Mouse (Mus musculus) CH12.LX (cell line): ENCODE measurements around the gene Gm867. TPM values are rescaled to one million over a fixed set of nuclear protein-coding genes. Genes with fewer than 3 reads are reported as not detected.

ENCODE experiments used
- DNase-seq: peaks from one replicate; pipeline ENCODE4 v3.0.0-alpha.2; 2013; ENCODE audit errors: extremely low read depth
- H3K27ac ChIP-seq: 2 replicates; pipeline ENCODE4 v1.5.1; 2012; ENCODE audit warnings: low read depth, mild to moderate bottlenecking, control low read depth, moderate library complexity; ENCODE audit not compliant: insufficient read depth
- H3K27me3 ChIP-seq: replicated peaks from 2 replicates; pipeline ENCODE3; 2012; ENCODE audit warnings: inconsistent platforms
- H3K36me3 ChIP-seq, 2 experiments: replicated peaks in 1 of 2; 2 replicates each; pipeline versions ENCODE3 to v1.6.1; 2012; ENCODE audit warnings: inconsistent platforms in 1 of 2, low read length in 1 of 2, mild to moderate bottlenecking in 1 of 2, mixed read lengths in 1 of 2, moderate library complexity in 1 of 2; ENCODE audit not compliant: control insufficient read depth in 1 of 2, insufficient read depth in 1 of 2
- H3K4me1 ChIP-seq, 2 experiments: 2 replicates each; pipeline ENCODE4 v1.6.1; 2012; ENCODE audit warnings: inconsistent platforms in 1 of 2, moderate library complexity in 1 of 2; ENCODE audit not compliant: insufficient read depth in 2 of 2, control insufficient read depth in 1 of 2
- H3K4me2 ChIP-seq: 2 replicates; pipeline ENCODE4 v1.6.1; 2012; ENCODE audit warnings: low read depth, mild to moderate bottlenecking, control low read depth; ENCODE audit not compliant: poor library complexity, insufficient read depth, severe bottlenecking
- H3K4me3 ChIP-seq, 3 experiments: fragments of 150-350 bp in 1 of 3; sonication (generic) in 1 of 3; replicated peaks in 1 of 3; 2 replicates each; pipeline versions ENCODE3 to v1.5.1; 2011 to 2012; ENCODE audit warnings: low read depth in 2 of 3, low read length in 2 of 3, mild to moderate bottlenecking in 2 of 3, moderate library complexity in 2 of 3, control low read depth in 1 of 3, improper control_type of control experiment in 1 of 3, inconsistent platforms in 1 of 3, mixed read lengths in 1 of 3; ENCODE audit not compliant: poor library complexity in 1 of 3
- H3K79me2 ChIP-seq: replicated peaks from 2 replicates; pipeline ENCODE4 v1.6.1; 2012; ENCODE audit warnings: mild to moderate bottlenecking, moderate library complexity; ENCODE audit not compliant: control insufficient read depth, poor library complexity, insufficient read depth, severe bottlenecking; ENCODE audit errors: extremely low read depth
- H3K9ac ChIP-seq: 2 replicates; pipeline ENCODE4 v1.6.1; 2012; ENCODE audit warnings: low read depth, mild to moderate bottlenecking, control low read depth, moderate library complexity; ENCODE audit not compliant: insufficient read depth
- H3K9me3 ChIP-seq: replicated peaks from 2 replicates; pipeline ENCODE3; 2012; ENCODE audit warnings: low read length, inconsistent platforms, mixed read lengths
- SMC3 ChIP-seq: IDR thresholded peaks from 2 replicates; pipeline ENCODE4 v1.6.1; 2011; ENCODE audit warnings: low read depth, low read length, improper control_type of control experiment
- dilution Hi-C: fragments of 300-500 bp; cut with MboI; formaldehyde crosslinking; loops from 2 replicates; pipeline ENCODE4 v1.14.3; 2020; ENCODE audit warnings: low sequenced_read_pairs; ENCODE audit not compliant: extremely low pct_unique_long_range_greater_than_20kb, extremely low pct_ligation_motif_present
- in situ Hi-C: fragments of 300-500 bp; cut with MboI; formaldehyde crosslinking; loops from 3 replicates; pipeline ENCODE4 v1.14.3; 2019; ENCODE audit warnings: low sequenced_read_pairs, low pct_ligation_motif_present, low pct_unique_long_range_greater_than_20kb, mixed read lengths
- polyA plus RNA-seq: library from polyadenylated mRNA; unstranded; fragments of >175 nt; gene quantifications from 2 replicates; pipeline ENCODE4 v1.2.1, GENCODE M21; 2012; ENCODE audit warnings: low read depth; ENCODE audit not compliant: insufficient read length
- total RNA-seq, 2 experiments: library from RNA; depleted of rRNA; stranded (reverse); fragments of 300-350 nt in 1 of 2; fragments of >200 nt in 1 of 2; gene quantifications; 2 replicates each; pipeline ENCODE4 v1.2.3; 2012 to 2014

Gene Gm867
- total and polyA plus RNA-seq, 3 experiments: 0.42 to 3.5 TPM; not detected in 1

DNA sequence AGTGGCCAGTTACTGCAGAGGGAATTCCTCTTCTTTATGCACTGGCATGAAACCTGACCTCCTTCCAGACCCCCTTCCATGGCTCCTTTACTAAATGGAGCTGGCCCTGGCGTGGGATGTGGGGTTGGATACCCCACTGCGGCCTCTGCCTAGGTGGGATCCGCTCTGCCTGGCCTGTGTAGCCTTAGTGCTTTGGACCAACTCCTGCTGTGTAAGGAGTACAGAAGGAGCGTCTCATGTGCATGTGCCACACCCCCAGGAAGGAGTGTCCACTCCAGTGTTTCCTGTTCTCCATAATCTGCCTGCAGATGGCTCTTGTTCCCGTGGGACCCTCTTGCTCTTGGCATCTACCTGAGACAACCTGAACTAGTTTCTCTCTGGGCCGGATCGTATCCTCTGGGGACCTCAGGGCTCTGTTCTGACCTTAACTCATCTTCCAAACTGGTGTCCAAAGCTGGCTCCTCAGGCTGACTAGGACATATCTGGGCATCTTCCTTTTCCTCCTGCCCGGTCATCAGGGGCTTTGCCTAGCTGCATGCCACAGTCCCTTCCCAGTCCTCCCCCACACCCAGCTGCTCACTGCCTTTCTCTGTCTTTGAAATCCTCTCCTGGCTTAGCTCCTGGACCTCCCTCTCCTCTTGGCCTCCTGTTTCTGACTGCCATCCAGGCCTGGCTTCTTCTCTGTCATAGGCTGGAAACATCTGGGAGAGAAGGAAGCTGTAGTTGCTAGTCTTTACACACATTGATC is 50.9 kb downstream of the Gm867 start:
- peaks cover 15 to 49% of the 10 kb centered on the region in 2 experiments; a peak in 3 of 4 replicates for H3K4me1 ChIP-seq
- in situ Hi-C loops: loop anchor here (10.0 kb wide), 2 partner anchors 65 to 315 kb away; partner anchors contain the start of gene Gm5134
- no peak overlapping the region for H3K27ac ChIP-seq
- no peaks in the 10 kb centered on the region for H3K27me3 ChIP-seq
- peaks cover 0 to 9% of the 10 kb centered on the region in 2 experiments for H3K36me3 ChIP-seq
- H3K9ac ChIP-seq: no peak overlapping the region
- no peak for DNase-seq
- dilution Hi-C loops: no loop called here
- H3K9me3 ChIP-seq: no peaks in the 10 kb centered on the region
- no peak overlapping the region for H3K4me3 ChIP-seq
- H3K79me2 ChIP-seq: no peaks in the 10 kb centered on the region
- H3K4me2 ChIP-seq: no peak overlapping the region
- no peak for TF ChIP-seq SMC3
- TF ChIP-seq, all 38 proteins: peak for 0

Other genes starting within 250 kb of the Gm867 start
- 29.0 and 35.8 TPM in 2 replicates for gene Cabin1, start 176.3 kb downstream of the Gm867 start, total RNA-seq (2012; rRNA removed)
- gene Cabin1, start 176.3 kb downstream of the Gm867 start, total RNA-seq (2014; rRNA removed): 11.8 and 12.0 TPM in 2 replicates
- gene Cabin1, start 176.3 kb downstream of the Gm867 start, polyA plus RNA-seq: 38.9 and 46.0 TPM in 2 replicates
- 229 and 390 TPM in 2 replicates for gene Ddt, start 167.3 kb downstream of the Gm867 start, total RNA-seq (2012; rRNA removed)
- gene Ddt, start 167.3 kb downstream of the Gm867 start, total RNA-seq (2014; rRNA removed): 766 and 869 TPM in 2 replicates
- 599 and 608 TPM in 2 replicates for gene Ddt, start 167.3 kb downstream of the Gm867 start, polyA plus RNA-seq
- gene Gm20441, start 159.7 kb downstream of the Gm867 start, total RNA-seq (2012; rRNA removed): 0.42 and 0.68 TPM in 2 replicates
- 0.55 TPM in 1 of 2 replicates, not detected in the other for gene Gm20441, start 159.7 kb downstream of the Gm867 start, total RNA-seq (2014; rRNA removed)
- gene Gm20441, start 159.7 kb downstream of the Gm867 start, polyA plus RNA-seq: not detected in 2 replicates
- gene Gstt3, start 159.3 kb downstream of the Gm867 start, total RNA-seq (2012; rRNA removed): 72.3 and 117 TPM in 2 replicates
- 109 and 110 TPM in 2 replicates for gene Gstt3, start 159.3 kb downstream of the Gm867 start, total RNA-seq (2014; rRNA removed)
- gene Gstt3, start 159.3 kb downstream of the Gm867 start, polyA plus RNA-seq: 144 and 163 TPM in 2 replicates
- 50.9 and 58.1 TPM in 2 replicates for gene Gstt1, start 142.1 kb downstream of the Gm867 start, total RNA-seq (2012; rRNA removed)
- gene Gstt1, start 142.1 kb downstream of the Gm867 start, total RNA-seq (2014; rRNA removed): 2.4 and 2.9 TPM in 2 replicates
- gene Gstt1, start 142.1 kb downstream of the Gm867 start, polyA plus RNA-seq: 4.5 and 6.2 TPM in 2 replicates
- gene Gstt4, start 118.1 kb downstream of the Gm867 start, total RNA-seq (2012; rRNA removed): 0.17 and 0.21 TPM in 2 replicates
- gene Gstt4, start 118.1 kb downstream of the Gm867 start, total RNA-seq (2014; rRNA removed): 0.42 and 0.45 TPM in 2 replicates
- gene Gstt4, start 118.1 kb downstream of the Gm867 start, polyA plus RNA-seq: 0.80 and 0.94 TPM in 2 replicates
- gene Gstt2, start 103.2 kb downstream of the Gm867 start, total RNA-seq (2012; rRNA removed): 126 and 201 TPM in 2 replicates
- gene Gstt2, start 103.2 kb downstream of the Gm867 start, total RNA-seq (2014; rRNA removed): 192 and 197 TPM in 2 replicates
- gene Gstt2, start 103.2 kb downstream of the Gm867 start, polyA plus RNA-seq: 253 and 304 TPM in 2 replicates
- gene Mif, start 80.4 kb downstream of the Gm867 start, total RNA-seq (2012; rRNA removed): 1,561 and 2,151 TPM in 2 replicates
- gene Mif, start 80.4 kb downstream of the Gm867 start, total RNA-seq (2014; rRNA removed): 1,037 and 1,217 TPM in 2 replicates
- gene Mif, start 80.4 kb downstream of the Gm867 start, polyA plus RNA-seq: 1,853 and 2,072 TPM in 2 replicates
- gene Derl3, start 47.3 kb downstream of the Gm867 start, total RNA-seq (2012; rRNA removed): 13.1 and 20.4 TPM in 2 replicates
- 33.9 and 36.6 TPM in 2 replicates for gene Derl3, start 47.3 kb downstream of the Gm867 start, total RNA-seq (2014; rRNA removed)
- 28.9 and 36.2 TPM in 2 replicates for gene Derl3, start 47.3 kb downstream of the Gm867 start, polyA plus RNA-seq
- gene Smarcb1, start 19.1 kb downstream of the Gm867 start, total RNA-seq (2012; rRNA removed): 94.9 and 101 TPM in 2 replicates
- 76.2 and 82.3 TPM in 2 replicates for gene Smarcb1, start 19.1 kb downstream of the Gm867 start, total RNA-seq (2014; rRNA removed)
- gene Smarcb1, start 19.1 kb downstream of the Gm867 start, polyA plus RNA-seq: 95.6 and 96.0 TPM in 2 replicates
- gene Chchd10, start 7.5 kb downstream of the Gm867 start, total RNA-seq (2012; rRNA removed): 243 and 254 TPM in 2 replicates
- 119 and 147 TPM in 2 replicates for gene Chchd10, start 7.5 kb downstream of the Gm867 start, total RNA-seq (2014; rRNA removed)
- 412 and 540 TPM in 2 replicates for gene Chchd10, start 7.5 kb downstream of the Gm867 start, polyA plus RNA-seq
- gene Mmp11, start 4.2 kb downstream of the Gm867 start, total RNA-seq (2012; rRNA removed): 0.76 and 1.1 TPM in 2 replicates
- gene Mmp11, start 4.2 kb downstream of the Gm867 start, total RNA-seq (2014; rRNA removed): not detected in 2 replicates
- gene Mmp11, start 4.2 kb downstream of the Gm867 start, polyA plus RNA-seq: 0.56 and 0.99 TPM in 2 replicates
- gene Vpreb3, start 2.4 kb upstream of the Gm867 start, total RNA-seq (2012; rRNA removed): 35.6 and 51.5 TPM in 2 replicates
- 66.3 and 90.1 TPM in 2 replicates for gene Vpreb3, start 2.4 kb upstream of the Gm867 start, total RNA-seq (2014; rRNA removed)
- gene Vpreb3, start 2.4 kb upstream of the Gm867 start, polyA plus RNA-seq: 104 and 135 TPM in 2 replicates
- gene Gm5134, start 13.8 kb upstream of the Gm867 start, total RNA-seq (2012; rRNA removed): 0.84 and 1.6 TPM in 2 replicates
- gene Gm5134, start 13.8 kb upstream of the Gm867 start, total RNA-seq (2014; rRNA removed): 0.40 and 0.45 TPM in 2 replicates
- 0.34 and 1.0 TPM in 2 replicates for gene Gm5134, start 13.8 kb upstream of the Gm867 start, polyA plus RNA-seq
- gene Zfp280b, start 92.0 kb upstream of the Gm867 start, total RNA-seq (2012; rRNA removed): 24.4 and 26.6 TPM in 2 replicates
- gene Zfp280b, start 92.0 kb upstream of the Gm867 start, total RNA-seq (2014; rRNA removed): 15.2 and 19.0 TPM in 2 replicates
- gene Zfp280b, start 92.0 kb upstream of the Gm867 start, polyA plus RNA-seq: 30.4 and 36.6 TPM in 2 replicates
- gene Slc5a4b, start 170.3 kb upstream of the Gm867 start, total RNA-seq (2012; rRNA removed): 0.04 TPM in 1 of 2 replicates, not detected in the other
- gene Slc5a4b, start 170.3 kb upstream of the Gm867 start, total RNA-seq (2014; rRNA removed): not detected in 2 replicates
- not detected in 2 replicates for gene Slc5a4b, start 170.3 kb upstream of the Gm867 start, polyA plus RNA-seq
- gene Slc5a4a, start 206.8 kb upstream of the Gm867 start, total RNA-seq (2012; rRNA removed): 0.04 TPM in 1 of 2 replicates, not detected in the other
- not detected in 2 replicates for gene Slc5a4a, start 206.8 kb upstream of the Gm867 start, total RNA-seq (2014; rRNA removed)
- not detected in 2 replicates for gene Slc5a4a, start 206.8 kb upstream of the Gm867 start, polyA plus RNA-seq